Mouse (Mus musculus): ENCODE measurements at regions not wholly inside any gene's neighbourhood (a gene's known extent, or its start where the extent isn't known, plus 50 kb on each side); places are given as distances from the start of the nearest gene placed in this dataset.
A peak's percentile ranks its signal among the peaks of the same experiment; 100 is the strongest.

GRCm38 (mm10) chr4:55134339-55134738 is 189.5 kb downstream of the Zfp462 start:
- no peak for DNase-seq (ENCODE audit: low spot score)

GRCm38 (mm10) chr4:55134791-55135190 is 189.9 kb downstream of the Zfp462 start:
- DNase-seq (ENCODE audit: low spot score) = no peak

- peak; percentile 57 for DNase-seq (ENCODE audit: low spot score)
Observed at GRCm38 (mm10) chr4:55136283-55136682, 191.4 kb downstream of the Zfp462 start.

- DNase-seq (ENCODE audit: low spot score) = no peak
Observed at GRCm38 (mm10) chr4:55137781-55138394, 193.0 kb downstream of the Zfp462 start.

GRCm38 (mm10) chr4:55141317-55141716 is 196.5 kb downstream of the Zfp462 start:
- no peak for DNase-seq (ENCODE audit: low spot score)

GRCm38 (mm10) chr4:55141923-55142732 is 197.3 kb downstream of the Zfp462 start:
- no peak for DNase-seq (ENCODE audit: low spot score)

- no peak for DNase-seq (ENCODE audit: low spot score)
Observed at GRCm38 (mm10) chr4:55143400-55143799, 198.6 kb downstream of the Zfp462 start.

GRCm38 (mm10) chr4:55144995-55145394 is 200.1 kb downstream of the Zfp462 start:
- peak; percentile 26 for DNase-seq (ENCODE audit: low spot score)

- DNase-seq (ENCODE audit: low spot score) = peak; percentile 64
Observed at GRCm38 (mm10) chr4:55145968-55146367, 201.1 kb downstream of the Zfp462 start.

GRCm38 (mm10) chr4:55148380-55148779 is 201.5 kb upstream of the Rad23b start:
- DNase-seq (ENCODE audit: low spot score) = no peak

- no peak for DNase-seq (ENCODE audit: low spot score)
Observed at GRCm38 (mm10) chr4:55154556-55154955, 195.3 kb upstream of the Rad23b start.

GRCm38 (mm10) chr4:55158166-55158739 is 191.6 kb upstream of the Rad23b start:
- DNase-seq (ENCODE audit: low spot score) = no peak

GRCm38 (mm10) chr4:55166266-55166665 is 183.6 kb upstream of the Rad23b start:
- no peak for DNase-seq (ENCODE audit: low spot score)

- DNase-seq (ENCODE audit: low spot score) = no peak
Observed at GRCm38 (mm10) chr4:55169063-55169462, 180.8 kb upstream of the Rad23b start.

- DNase-seq (ENCODE audit: low spot score) = no peak
Observed at GRCm38 (mm10) chr4:55172334-55172891, 177.4 kb upstream of the Rad23b start.

- DNase-seq (ENCODE audit: low spot score) = no peak
Observed at GRCm38 (mm10) chr4:55176026-55176425, 173.8 kb upstream of the Rad23b start.

- no peak for DNase-seq (ENCODE audit: low spot score)
Observed at GRCm38 (mm10) chr4:55179456-55179855, 170.4 kb upstream of the Rad23b start.

- no peak for DNase-seq (ENCODE audit: low spot score)
Observed at GRCm38 (mm10) chr4:55183519-55183918, 166.3 kb upstream of the Rad23b start.

GRCm38 (mm10) chr4:55188716-55189115 is 161.1 kb upstream of the Rad23b start:
- no peak for DNase-seq (ENCODE audit: low spot score)

- no peak for DNase-seq (ENCODE audit: low spot score)
Observed at GRCm38 (mm10) chr4:55190586-55190985, 159.3 kb upstream of the Rad23b start.

- no peak for DNase-seq (ENCODE audit: low spot score)
Observed at GRCm38 (mm10) chr4:55194061-55194460, 155.8 kb upstream of the Rad23b start.

GRCm38 (mm10) chr4:55194552-55194951 is 155.3 kb upstream of the Rad23b start:
- DNase-seq (ENCODE audit: low spot score) = no peak

Data from embryo, embryonic 10 days (tissue).